Mouse (Mus musculus): ENCODE measurements around the gene Eif2b2.

The Eif2b2 gene

GRCm38 (mm10) chr12:85252083-85252482 is 32.8 kb downstream of the Eif2b2 start:
- no peak for DNase-seq (ENCODE audit: low read depth, low spot score)

- DNase-seq (ENCODE audit: low read depth, low spot score), result no peak
Observed at GRCm38 (mm10) chr12:85256074-85256751, 36.9 kb downstream of the Eif2b2 start.

GRCm38 (mm10) chr12:85257008-85257639 is 37.8 kb downstream of the Eif2b2 start:
- peak; percentile 39 for DNase-seq (ENCODE audit: low read depth, low spot score)

- no peak for DNase-seq (ENCODE audit: low read depth, low spot score)
Observed at GRCm38 (mm10) chr12:85262489-85262888, 43.2 kb downstream of the Eif2b2 start.

- DNase-seq (ENCODE audit: low read depth, low spot score), result no peak
Observed at GRCm38 (mm10) chr12:85263190-85263589, 43.9 kb downstream of the Eif2b2 start.

GRCm38 (mm10) chr12:85264531-85264930 is 45.2 kb downstream of the Eif2b2 start:
- no peak for DNase-seq (ENCODE audit: low read depth, low spot score)

- DNase-seq (ENCODE audit: low read depth, low spot score), result no peak
Observed at GRCm38 (mm10) chr12:85264940-85265339, 45.7 kb downstream of the Eif2b2 start.

GRCm38 (mm10) chr12:85266248-85266647 is 47.0 kb downstream of the Eif2b2 start:
- no peak for DNase-seq (ENCODE audit: low read depth, low spot score)

- no peak for DNase-seq (ENCODE audit: low read depth, low spot score)
Observed at GRCm38 (mm10) chr12:85269821-85270220, 50.5 kb downstream of the Eif2b2 start.

GRCm38 (mm10) chr12:85270319-85270718 is 51.0 kb downstream of the Eif2b2 start, which contains the start of gene Mlh3:
TSS of gene Mlh3 (minus strand) at chr12:85270599.
- peak; percentile 90 for DNase-seq (ENCODE audit: low read depth, low spot score)

- no peak for DNase-seq (ENCODE audit: low read depth, low spot score)
Observed at GRCm38 (mm10) chr12:85271132-85271842, 52.0 kb downstream of the Eif2b2 start.

- DNase-seq (ENCODE audit: low read depth, low spot score), result no peak
Observed at GRCm38 (mm10) chr12:85271843-85272206, 52.5 kb downstream of the Eif2b2 start.

GRCm38 (mm10) chr12:85273508-85273907 is 54.2 kb downstream of the Eif2b2 start:
- no peak for DNase-seq (ENCODE audit: low read depth, low spot score)
